Mouse (Mus musculus) small intestine, adult 2 months (tissue): ENCODE measurements around the gene Cd24a.

ENCODE experiments used
- CTCF ChIP-seq: fragments of 200-500 bp; IDR thresholded peaks from 2 replicates; pipeline ENCODE4 v1.5.1; 2012; ENCODE audit warnings: low read depth, mild to moderate bottlenecking, control low read depth, inconsistent platforms, low read length, moderate library complexity, mixed read lengths; ENCODE audit not compliant: insufficient replicate concordance, insufficient read length; ENCODE audit errors: extremely low read depth
- POLR2A ChIP-seq: fragments of 200-500 bp; IDR thresholded peaks from 2 replicates; pipeline ENCODE4 v1.6.1; 2012; ENCODE audit warnings: low read depth, mild to moderate bottlenecking, control low read depth, inconsistent platforms, low read length, moderate library complexity

GRCm38 (mm10) chr10:43541153-43541544 lies 36.9 kb upstream of the Cd24a start:
- no peak for TF ChIP-seq POLR2A
- TF ChIP-seq CTCF: no peak
